Mouse (Mus musculus): ENCODE results near the gene Mettl27. TPM values are rescaled to one million over a fixed set of nuclear protein-coding genes. Genes with fewer than 3 reads are reported as not detected.
"Not testable (repeated sequence)": the region's sequence is repeated elsewhere in the genome, so short reads cannot be mapped to it uniquely, and the experiment has no call there.

Gene Mettl27
- polyA plus RNA-seq, 1 experiment from 2014 or later: 14.8 TPM

DNA sequence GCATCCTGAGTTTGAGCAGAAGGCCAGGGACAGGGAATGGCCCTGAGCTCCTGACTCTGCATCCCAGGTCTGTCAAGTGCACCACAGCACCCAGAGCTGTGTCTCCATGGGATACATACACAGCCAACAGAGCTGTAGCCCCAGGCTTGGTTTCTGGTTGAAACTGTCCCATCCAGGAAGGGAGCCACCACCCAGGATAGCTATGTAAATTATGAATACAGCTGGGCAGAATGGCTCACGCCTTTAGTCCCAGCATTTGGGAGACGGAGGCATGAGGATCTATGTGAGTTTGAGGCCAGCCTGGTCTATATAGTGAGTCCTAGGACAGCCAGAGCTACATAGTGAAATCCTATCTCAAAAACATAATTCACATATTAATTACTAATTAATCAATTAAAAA, 2.2 kb upstream of the Mettl27 start:
- Histone ChIP-seq H3K27me3 (replicated peaks; ENCODE audit: low read depth, poor library complexity, severe bottlenecking) (no peaks in the 10 kb centered on the region; the same call in 1 of the 2 replicates), H3K4me3 (no peak overlapping the region), H3K4me1 (peaks cover 10% of the 10 kb centered on the region), H3K36me3 (replicated peaks) (peaks cover 14% of the 10 kb centered on the region), H3K27ac (replicated peaks) (no peak overlapping the region), H3K9me3 (no peaks in the 10 kb centered on the region)
- no peak for DNase-seq (ENCODE audit: low spot score)
- WGBS: 87% methylated on average over 2 of the region's 2 CpGs

DNA sequence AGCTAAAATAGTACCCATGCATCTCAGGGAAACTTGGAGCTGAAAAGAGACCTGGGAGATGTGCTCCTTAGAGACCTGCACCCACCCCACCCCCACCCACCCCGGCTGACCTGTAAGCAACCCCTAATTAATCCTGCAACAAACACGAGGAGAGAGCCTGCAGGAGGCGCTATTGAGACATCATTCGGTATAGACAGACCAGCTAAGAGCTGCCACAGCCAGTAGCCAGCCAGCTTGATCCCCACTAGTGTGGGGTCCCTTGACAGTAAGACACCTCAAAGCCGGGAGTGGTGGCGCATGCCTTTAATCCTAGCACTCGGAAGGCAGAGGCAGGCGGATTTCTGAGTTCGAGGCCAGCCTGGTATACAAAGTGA, 722 bp downstream of the Mettl27 start:
- peaks cover 22% of the 10 kb centered on the region for H3K36me3 ChIP-seq (replicated peaks)
- H3K4me1 ChIP-seq: peaks cover 10% of the 10 kb centered on the region
- peak overlapping the region; percentile 78 for H3K4me3 ChIP-seq
- peak overlapping the region; percentile 89 for H3K27ac ChIP-seq (replicated peaks)
- peak; percentile 70 for DNase-seq (ENCODE audit: low spot score)
- H3K9me3 ChIP-seq: no peaks in the 10 kb centered on the region
- H3K27me3 ChIP-seq (replicated peaks; ENCODE audit: low read depth, poor library complexity, severe bottlenecking): no peaks in the 10 kb centered on the region; the same call in 1 of the 2 replicates
- 45% methylated on average over 9 of the region's 9 CpGs for WGBS

DNA sequence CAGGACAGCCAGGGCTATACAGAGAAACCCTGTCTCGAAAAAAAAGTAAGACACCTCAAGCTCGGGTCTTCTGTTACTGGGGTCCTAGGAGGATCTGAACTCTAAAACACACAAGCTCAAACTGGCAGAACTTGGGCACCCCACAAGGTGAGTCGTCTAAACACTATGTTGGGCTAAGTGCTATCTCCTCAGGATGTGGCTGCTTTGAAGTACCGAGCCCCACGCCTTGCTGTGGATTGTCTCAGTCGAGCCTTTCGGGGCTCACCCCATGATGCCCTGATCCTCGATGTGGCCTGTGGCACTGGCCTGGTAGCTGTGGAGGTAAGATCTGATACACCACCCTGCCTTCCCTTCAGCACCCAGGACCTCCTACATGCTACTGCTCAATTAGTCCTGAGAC, 1.1 kb downstream of the Mettl27 start:
- Histone ChIP-seq H3K9me3 (no peaks in the 10 kb centered on the region), H3K4me1 (peaks cover 10% of the 10 kb centered on the region), H3K4me3 (peak overlapping the region; percentile 78; the same call in 1 of the 2 replicates), H3K27me3 (replicated peaks; ENCODE audit: low read depth, poor library complexity, severe bottlenecking) (no peaks in the 10 kb centered on the region; the same call in 1 of the 2 replicates), H3K27ac (replicated peaks) (no peak overlapping the region), H3K36me3 (replicated peaks) (peaks cover 22% of the 10 kb centered on the region)
- WGBS: 92% methylated on average over 8 of the region's 8 CpGs
- no peak for DNase-seq (ENCODE audit: low spot score)

DNA sequence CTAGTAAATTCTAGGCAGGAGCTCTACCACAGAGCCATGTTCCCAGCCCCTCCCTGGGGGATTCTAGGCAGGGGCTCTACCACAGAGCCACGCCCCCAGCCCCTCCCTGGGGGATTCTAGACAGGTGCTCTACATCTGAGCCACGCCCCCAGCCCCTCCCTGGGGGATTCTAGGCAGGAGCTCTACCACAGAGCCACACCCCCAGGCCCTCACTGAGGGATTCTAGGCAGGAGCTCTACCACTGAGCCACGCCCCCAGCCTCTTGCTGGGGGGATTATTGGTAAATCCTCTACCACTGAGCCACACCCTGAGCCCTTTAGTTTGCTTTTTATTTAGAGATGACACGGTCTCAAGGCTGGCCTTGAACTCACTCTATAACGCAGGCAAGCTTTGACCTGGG, 1.5 kb downstream of the Mettl27 start:
- not testable (repeated sequence) for H3K9me3 ChIP-seq; H3K27me3 ChIP-seq (replicated peaks; ENCODE audit: low read depth, poor library complexity, severe bottlenecking); DNase-seq (ENCODE audit: low spot score); H3K27ac ChIP-seq (replicated peaks)
- WGBS: 89% methylated on average over 5 of the region's 5 CpGs
- Histone ChIP-seq H3K36me3 (replicated peaks) (peaks cover 22% of the 10 kb centered on the region), H3K4me1 (peaks cover 10% of the 10 kb centered on the region), H3K4me3 (peak overlapping the region; percentile 11; the same call in 1 of the 2 replicates)

DNA sequence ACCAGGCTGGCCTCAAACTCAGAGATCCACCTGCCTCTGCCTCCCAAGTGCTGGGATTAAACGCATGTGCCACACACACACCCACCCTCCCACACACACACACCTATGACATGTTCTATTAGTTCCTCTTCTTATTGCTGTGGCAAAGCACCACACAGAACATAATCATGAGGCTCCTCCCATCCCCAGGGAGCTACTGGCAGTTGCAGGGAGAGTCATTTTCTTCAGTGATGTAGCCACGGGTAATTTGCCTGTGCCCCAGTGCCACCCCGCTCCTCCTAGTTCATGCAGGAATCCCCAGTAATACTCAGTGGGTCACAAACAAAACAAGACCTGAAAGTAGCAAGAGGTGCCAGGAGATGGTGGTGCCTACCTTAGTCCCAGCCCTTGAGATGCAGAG, 2.5 kb downstream of the Mettl27 start:
- peaks cover 22% of the 10 kb centered on the region for H3K36me3 ChIP-seq (replicated peaks)
- no peaks in the 10 kb centered on the region; the same call in 1 of the 2 replicates for H3K27me3 ChIP-seq (replicated peaks; ENCODE audit: low read depth, poor library complexity, severe bottlenecking)
- WGBS: 92% methylated on average over 3 of the region's 3 CpGs
- H3K27ac ChIP-seq (replicated peaks): no peak overlapping the region
- H3K4me3 ChIP-seq: no peak overlapping the region
- peaks cover 10% of the 10 kb centered on the region for H3K4me1 ChIP-seq
- DNase-seq (ENCODE audit: low spot score): no peak
- no peaks in the 10 kb centered on the region for H3K9me3 ChIP-seq

DNA sequence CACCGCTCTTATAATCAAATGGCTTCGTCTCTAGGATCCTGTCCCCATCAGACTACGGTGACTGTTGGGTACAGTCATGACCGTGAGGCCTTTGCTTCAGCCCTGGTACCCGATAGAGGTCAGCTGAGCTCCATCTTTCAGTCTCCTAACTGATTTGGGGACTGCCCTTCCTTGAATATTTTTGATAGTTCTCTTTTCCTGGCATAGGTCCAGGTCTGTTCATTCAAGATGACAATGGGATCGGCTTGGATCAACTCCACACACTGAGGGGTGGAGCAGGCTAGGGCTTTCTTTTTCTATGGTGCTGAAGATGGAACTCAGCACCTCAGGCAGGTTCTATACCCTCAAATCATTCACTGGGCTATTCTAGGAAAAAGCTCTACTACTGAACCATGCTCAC, 3.9 kb downstream of the Mettl27 start:
- H3K9me3 ChIP-seq: no peaks in the 10 kb centered on the region
- H3K4me3 ChIP-seq: no peak overlapping the region
- peaks cover 10% of the 10 kb centered on the region for H3K4me1 ChIP-seq
- 95% methylated on average over 6 of the region's 6 CpGs for whole genome bisulfite sequencing
- H3K36me3 ChIP-seq (replicated peaks): peaks cover 22% of the 10 kb centered on the region
- no peak for DNase-seq (ENCODE audit: low spot score)
- no peak overlapping the region for H3K27ac ChIP-seq (replicated peaks)
- H3K27me3 ChIP-seq (replicated peaks; ENCODE audit: low read depth, poor library complexity, severe bottlenecking): no peaks in the 10 kb centered on the region

DNA sequence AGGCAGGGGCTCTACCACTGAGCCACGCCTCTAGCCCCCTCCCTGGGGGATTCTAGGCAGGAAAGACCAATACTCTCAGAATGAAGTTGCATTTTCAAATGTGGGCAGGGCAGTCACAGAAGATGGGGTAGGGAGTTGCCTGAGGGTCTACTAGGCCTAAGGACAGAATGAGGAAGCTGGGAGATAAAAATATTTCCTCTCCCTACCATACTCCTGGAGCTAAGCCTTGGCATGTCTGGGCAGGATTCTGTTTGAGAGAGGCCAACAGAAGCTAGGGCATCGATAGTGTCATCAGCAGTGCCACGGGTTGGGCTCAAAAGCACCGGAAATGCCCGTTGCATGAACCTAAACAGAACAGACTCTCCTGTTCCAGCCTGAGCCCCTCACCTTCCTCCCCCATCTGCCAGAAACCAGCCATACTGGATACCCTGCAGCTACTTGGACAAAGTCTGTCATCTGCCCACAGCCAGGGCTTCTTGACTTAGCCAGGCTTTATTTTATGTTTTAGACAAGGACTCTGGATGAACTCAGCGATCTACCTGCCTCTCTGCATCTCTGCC, 4.5 kb downstream of the Mettl27 start:
- Histone ChIP-seq H3K4me1 (peaks cover 13% of the 10 kb centered on the region), H3K27me3 (replicated peaks; ENCODE audit: low read depth, poor library complexity, severe bottlenecking) (no peaks in the 10 kb centered on the region), H3K36me3 (replicated peaks) (peaks cover 22% of the 10 kb centered on the region), H3K27ac (replicated peaks) (no peak overlapping the region), H3K9me3 (no peaks in the 10 kb centered on the region), H3K4me3 (no peak overlapping the region)
- WGBS: 88% methylated on average over 6 of the region's 6 CpGs
- DNase-seq (ENCODE audit: low spot score): no peak

DNA sequence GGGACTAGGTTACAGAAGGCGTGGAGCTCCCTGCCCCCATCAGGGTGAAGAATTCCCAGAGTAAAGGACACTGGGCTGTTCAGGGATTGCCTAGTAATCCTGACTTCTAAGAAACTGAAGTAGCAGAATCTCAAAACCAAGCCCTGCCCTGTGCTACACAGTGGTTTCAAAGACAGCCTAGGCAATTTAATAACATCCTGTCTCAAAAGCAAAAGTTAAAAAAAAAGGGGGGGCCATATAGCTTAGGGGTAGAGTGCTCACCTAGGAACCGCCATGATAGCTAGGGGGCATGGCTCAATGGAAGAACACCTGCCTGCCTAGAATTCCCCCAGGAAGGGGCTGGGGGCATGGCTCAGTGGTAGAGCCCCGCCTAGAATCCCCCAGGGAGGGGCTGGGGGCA, 6.9 kb downstream of the Mettl27 start:
- Histone ChIP-seq H3K9me3 (no peaks in the 10 kb centered on the region), H3K4me1 (peaks cover 8% of the 10 kb centered on the region; the same call in 1 of the 2 replicates), H3K4me3 (no peak overlapping the region), H3K27me3 (replicated peaks; ENCODE audit: low read depth, poor library complexity, severe bottlenecking) (peaks cover 1% of the 10 kb centered on the region), H3K36me3 (replicated peaks) (peaks cover 16% of the 10 kb centered on the region), H3K27ac (replicated peaks) (no peak overlapping the region)
- DNase-seq (ENCODE audit: low spot score): no peak
- 72% methylated on average over 3 of the region's 3 CpGs for WGBS

DNA sequence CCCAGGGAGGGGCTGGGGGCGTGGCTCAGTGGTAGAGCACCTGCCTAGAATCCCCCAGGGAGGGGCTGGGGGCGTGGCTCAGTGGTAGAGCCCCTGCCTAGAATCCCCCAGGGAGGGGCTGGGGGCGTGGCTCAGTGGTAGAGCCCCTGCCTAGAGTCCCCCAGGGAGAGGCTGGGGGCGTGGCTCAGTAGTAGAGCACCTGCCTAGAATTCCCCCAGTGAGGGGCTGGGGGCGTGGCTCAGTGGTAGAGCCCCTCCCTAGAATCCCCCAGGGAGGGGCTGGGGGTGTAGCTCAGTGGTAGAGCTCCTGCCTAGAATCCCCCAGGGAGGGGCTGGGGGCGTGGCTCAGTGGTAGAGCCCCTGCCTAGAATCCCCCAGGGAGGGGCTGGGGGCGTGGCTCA, 7.4 kb downstream of the Mettl27 start:
- WGBS: 75% methylated on average over 5 of the region's 7 CpGs
- not testable (repeated sequence) for H3K27ac ChIP-seq (replicated peaks); H3K9me3 ChIP-seq; H3K27me3 ChIP-seq (replicated peaks; ENCODE audit: low read depth, poor library complexity, severe bottlenecking); DNase-seq (ENCODE audit: low spot score); H3K4me3 ChIP-seq
- peaks cover 12% of the 10 kb centered on the region; the same call in 1 of the 2 replicates for H3K4me1 ChIP-seq
- H3K36me3 ChIP-seq (replicated peaks): peaks cover 11% of the 10 kb centered on the region; the same call in 1 of the 2 replicates

DNA sequence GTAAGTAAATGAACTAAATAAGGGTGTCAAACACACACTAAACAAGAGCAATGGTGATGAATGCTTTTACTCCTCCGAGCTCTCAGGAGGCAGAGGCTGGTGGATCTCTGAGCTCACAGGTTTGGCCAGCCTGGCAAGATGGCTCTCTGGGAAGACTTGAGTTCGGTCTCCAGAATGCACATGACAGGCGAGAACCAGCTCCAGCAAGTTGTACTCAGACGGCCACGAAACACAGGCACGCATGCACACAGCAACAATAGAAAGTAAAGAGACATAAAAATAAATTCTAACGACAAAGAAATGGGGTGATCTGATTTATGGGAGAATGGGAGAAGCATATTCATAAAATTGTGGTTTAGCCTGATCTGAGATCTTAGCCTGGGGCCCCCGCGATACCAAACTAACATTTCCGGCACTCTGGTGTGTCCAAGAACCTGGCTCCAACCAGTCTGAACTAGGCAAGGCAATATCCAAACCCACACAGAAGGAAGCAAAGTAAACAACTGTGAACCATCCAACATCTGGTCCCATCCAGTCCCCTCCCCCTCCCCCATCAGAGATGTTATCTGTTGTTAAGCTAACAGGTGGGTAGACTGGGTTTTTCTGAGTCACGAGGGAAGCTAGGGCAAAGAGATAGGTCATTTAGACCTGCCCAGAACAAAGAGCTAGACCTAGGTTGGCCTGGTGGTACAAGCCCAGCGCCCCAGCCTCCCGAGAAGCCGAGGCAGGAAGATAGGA, 9.5 kb downstream of the Mettl27 start:
- H3K9me3 ChIP-seq: no peaks in the 10 kb centered on the region
- 79% methylated on average over 14 of the region's 14 CpGs for WGBS
- peaks cover 27% of the 10 kb centered on the region for H3K27me3 ChIP-seq (replicated peaks; ENCODE audit: low read depth, poor library complexity, severe bottlenecking)
- H3K27ac ChIP-seq (replicated peaks): no peak overlapping the region
- no peaks in the 10 kb centered on the region for H3K36me3 ChIP-seq (replicated peaks)
- peaks cover 20% of the 10 kb centered on the region for H3K4me1 ChIP-seq
- no peak overlapping the region for H3K4me3 ChIP-seq
- no peak for DNase-seq (ENCODE audit: low spot score)

DNA sequence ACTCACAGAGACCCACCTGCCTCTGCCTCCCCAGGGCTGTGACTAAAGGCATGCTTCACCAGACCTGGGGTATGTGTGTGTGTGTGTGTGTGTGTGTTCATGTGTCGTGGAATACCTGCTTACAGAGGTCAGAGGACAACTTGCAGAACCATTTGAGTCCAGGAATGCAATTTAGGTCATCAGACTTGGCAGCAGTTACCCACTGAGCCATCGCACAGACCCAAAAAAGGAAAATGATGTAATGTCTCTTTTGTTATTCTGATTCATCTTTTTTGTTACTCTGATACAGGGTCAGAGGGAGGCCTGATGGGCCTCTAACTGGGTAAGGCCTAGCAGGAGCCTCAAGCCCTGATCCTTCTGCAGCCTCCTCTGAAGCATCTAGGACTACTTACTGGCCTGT, 10.6 kb downstream of the Mettl27 start:
- no peaks in the 10 kb centered on the region for H3K36me3 ChIP-seq (replicated peaks)
- DNase-seq (ENCODE audit: low spot score): no peak
- H3K4me3 ChIP-seq: no peak overlapping the region
- no peak overlapping the region for H3K27ac ChIP-seq (replicated peaks)
- H3K27me3 ChIP-seq (replicated peaks; ENCODE audit: low read depth, poor library complexity, severe bottlenecking): peaks cover 38% of the 10 kb centered on the region
- H3K4me1 ChIP-seq: peaks cover 31% of the 10 kb centered on the region
- 78% methylated on average over 2 of the region's 2 CpGs for WGBS
- no peaks in the 10 kb centered on the region for H3K9me3 ChIP-seq

DNA sequence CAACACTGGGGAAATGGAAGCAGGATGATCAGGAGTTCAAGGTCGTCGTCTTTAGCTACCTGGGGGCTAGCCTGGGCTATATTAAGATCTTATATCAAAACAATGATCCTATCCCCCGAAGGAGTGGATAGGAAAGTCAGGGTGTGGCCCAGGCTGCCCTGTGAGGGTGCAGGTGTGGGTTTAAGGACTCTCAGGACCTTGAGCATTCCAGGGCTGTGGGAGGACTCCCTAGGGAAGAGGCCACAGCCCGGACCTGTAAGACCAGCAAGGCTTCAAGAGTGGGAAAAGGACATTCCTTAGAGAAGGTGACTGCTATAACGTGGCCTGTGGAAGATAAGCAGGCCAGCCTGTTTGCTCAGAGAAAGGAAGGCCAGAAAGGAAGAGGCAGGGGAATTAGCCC, 12.0 kb downstream of the Mettl27 start:
- no peak overlapping the region for H3K4me3 ChIP-seq
- H3K27me3 ChIP-seq (replicated peaks; ENCODE audit: low read depth, poor library complexity, severe bottlenecking): peaks cover 47% of the 10 kb centered on the region
- H3K9me3 ChIP-seq: no peaks in the 10 kb centered on the region
- 81% methylated on average over 5 of the region's 5 CpGs for WGBS
- H3K36me3 ChIP-seq (replicated peaks): no peaks in the 10 kb centered on the region
- H3K4me1 ChIP-seq: peaks cover 36% of the 10 kb centered on the region
- DNase-seq (ENCODE audit: low spot score): no peak
- no peak overlapping the region for H3K27ac ChIP-seq (replicated peaks)
